Mouse (Mus musculus): Measurements from ENCODE around the gene Cpm.

- TF ChIP-seq POLR2A (IDR thresholded peaks at IDR 0.05; ENCODE audit: borderline replicate concordance, insufficient read depth, low read length) (no peak), CTCF (IDR thresholded peaks at IDR 0.05; ENCODE audit: borderline replicate concordance, insufficient read depth, low read depth, low read length) (no peak)
Observed at GRCm38 (mm10) chr10:117690101-117690352, 60.7 kb downstream of the Cpm start.

Measured in cerebellum, adult 2 months (tissue).